Mouse (Mus musculus) spleen, postnatal 4 days (tissue): ENCODE data around the gene Frem1.

Experiments used
- DNase-seq, 2 experiments: peaks; one replicate each; pipeline ENCODE4 v3.0.0; 2022; ENCODE audit warnings: low spot score in 2 of 2

The Frem1 gene

GRCm38 (mm10) chr4:83051634-83052577 is at the start of gene Frem1:
Gene Frem1 (minus strand): TSS chr4:83052339.
- DNase-seq, result peak in 1 of 2 experiments; percentile 16

DNA sequence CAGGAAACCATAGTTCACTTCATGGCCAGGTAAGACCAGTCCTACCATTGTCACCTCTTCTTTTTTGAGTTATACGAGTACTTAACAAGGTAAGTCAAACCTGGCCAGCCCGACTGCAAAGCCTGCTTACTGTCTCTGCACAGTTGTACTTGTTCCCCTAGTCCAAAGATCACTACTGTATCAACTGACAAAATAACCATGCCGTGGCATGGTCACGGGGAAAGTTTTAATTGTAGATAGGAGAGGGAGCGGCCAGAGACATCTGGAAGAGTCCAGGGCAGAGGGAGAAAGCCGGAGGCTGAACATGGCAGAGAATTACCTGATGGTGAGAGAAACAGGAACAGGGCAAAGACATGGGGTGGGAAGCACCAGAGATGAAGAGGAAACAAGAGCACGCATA is 46.9 kb upstream of the Frem1 start:
- no peak for DNase-seq

DNA sequence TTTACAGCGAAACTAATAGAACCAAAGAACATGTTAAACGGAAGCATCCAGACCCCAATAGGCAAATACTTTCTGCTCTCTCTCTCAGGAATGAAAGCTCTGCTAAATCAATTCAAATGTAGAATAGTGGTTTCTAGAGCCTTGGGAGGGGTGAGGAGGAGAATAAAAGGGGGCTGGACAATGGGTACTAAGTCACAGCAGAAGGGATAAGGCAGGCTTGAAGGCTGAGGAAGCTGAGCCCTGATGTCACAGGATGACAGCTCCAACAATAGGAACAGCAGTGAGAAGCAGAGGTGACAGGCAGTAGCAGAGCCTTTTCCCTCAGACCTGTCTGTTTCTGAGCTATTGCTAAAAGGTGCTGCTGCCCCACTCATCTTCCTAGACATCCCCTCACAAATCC is 41.8 kb upstream of the Frem1 start:
- DNase-seq, result no peak

DNA sequence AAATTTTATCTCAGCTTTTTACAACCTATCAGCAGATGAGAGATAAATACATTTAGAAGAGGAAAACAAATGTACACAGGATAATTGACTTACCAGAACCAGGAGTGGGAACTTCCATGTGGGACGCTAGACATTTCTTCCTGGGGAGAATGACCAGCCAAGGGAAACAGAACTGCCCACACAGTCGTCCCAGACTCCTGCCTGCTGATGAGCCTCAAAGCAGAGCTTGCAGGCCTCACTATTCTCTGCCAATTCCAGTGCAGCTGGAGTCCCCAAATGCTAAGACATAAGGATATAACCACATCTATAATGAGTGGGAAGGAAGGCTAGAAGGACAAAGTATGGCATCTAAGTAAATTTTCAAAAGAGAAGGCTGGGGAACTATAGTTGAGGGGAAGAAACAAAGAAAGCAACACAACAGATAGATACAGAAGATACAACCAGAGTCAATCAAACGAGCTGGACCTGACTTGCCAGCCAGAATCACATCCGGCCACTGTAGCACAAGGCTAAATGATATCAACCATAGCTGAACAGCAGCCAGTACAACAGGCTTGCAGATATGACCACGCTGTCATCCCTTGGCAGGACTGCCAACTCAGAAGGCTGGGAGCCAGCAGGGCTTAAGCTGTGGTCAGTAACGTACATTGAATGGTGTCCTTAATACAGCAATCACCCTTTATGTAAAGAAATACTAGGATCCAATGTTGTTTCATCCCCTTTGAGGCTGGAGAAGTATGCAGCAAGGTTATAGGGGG is 38.7 kb upstream of the Frem1 start:
- no peak for DNase-seq

DNA sequence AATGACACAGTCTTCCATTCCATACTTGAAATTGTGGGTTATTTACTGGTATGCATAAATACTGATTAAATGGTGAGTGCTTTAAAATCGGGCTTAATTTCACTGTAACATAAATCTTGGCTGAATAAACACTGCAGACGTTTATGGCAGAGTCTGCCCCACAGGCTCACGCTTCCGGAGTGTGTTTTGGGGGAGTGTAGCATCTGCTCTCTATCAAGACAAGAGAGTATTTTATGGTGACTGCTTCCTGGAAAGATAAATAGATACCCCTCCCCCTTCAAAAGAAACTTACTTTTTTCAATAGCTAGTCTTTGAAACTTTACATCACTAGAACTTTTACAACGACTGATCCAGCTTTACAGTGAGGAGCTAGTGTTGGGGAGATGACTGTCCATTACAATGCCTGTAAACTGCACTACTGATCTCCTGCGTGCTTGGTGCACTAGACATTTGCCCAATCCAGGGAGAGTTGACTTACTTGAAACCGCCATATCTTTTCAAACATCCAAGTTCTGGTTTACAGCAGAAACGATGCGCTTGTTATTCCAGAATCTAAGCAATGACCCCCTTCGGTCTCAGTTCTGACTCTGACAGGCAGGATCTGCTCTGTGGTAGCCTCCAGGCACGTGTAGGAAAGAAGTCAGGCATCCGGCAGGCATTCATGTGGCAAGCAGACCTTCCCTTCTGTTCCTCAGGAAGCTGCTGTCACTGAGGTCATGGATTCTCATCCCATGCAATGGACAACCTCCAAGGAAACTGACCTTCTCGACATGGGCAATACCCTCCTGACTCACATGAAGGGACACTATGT is 28.4 kb upstream of the Frem1 start:
- no peak for DNase-seq

DNA sequence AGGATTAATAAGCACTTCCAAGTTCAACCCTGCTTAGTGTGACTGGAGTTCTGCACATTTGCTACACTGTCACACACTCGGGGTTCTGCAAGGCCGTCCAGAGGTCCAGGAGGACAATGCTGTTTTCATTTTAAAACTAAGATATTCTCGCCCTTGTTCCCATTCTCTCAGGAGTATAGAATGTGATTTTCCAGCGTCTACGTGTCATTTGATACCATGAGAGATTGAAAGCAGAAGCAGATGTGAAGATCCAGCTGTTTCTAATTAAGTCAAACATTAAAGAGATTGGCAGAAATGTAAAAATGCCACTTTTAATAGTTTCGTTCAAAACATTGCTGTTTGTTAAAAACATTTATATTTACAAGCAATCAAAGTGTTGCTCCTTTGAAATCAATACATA is 12.1 kb upstream of the Frem1 start:
- no peak for DNase-seq

DNA sequence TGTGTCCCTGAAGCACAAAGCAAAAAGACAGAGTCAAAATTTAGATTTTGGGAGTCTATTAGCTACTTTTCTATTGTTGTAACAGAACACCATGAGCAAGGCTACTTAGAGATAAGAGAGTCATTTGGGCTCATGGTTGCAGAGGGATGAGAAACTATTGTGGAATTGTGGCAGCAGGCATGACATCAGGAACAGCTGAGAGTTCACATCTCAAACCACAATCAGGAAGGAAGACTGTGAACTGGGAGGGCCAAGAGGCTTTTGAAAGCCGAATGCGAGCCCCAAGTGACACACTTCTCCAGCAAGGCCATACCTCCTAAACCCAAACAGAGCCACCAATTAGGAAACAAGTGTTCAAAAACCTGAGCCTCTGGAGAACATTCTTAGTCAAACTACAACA is 9.4 kb upstream of the Frem1 start:
- no peak for DNase-seq

DNA sequence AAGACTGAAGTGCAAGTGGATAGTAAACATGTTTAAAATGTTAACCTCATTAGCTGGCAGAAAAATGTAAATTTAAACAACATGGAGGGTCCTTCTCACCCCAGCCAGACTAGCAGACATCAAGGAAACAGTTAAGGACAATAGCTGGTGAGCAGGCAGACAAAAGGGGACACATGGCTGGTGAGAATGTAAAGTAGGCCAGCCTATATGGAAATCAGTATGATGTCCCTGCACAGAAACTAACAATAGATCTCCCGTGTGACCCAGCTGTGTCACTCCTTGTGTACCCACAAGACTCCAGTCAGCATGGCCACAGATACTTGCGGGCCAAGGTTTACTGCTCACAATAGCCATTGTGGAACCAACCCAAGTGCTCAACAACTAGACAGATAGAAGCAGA is 6.5 kb upstream of the Frem1 start:
- DNase-seq, result no peak

GRCm38 (mm10) chr4:83058182-83058581 is 6.0 kb upstream of the Frem1 start:
- no peak for DNase-seq

- no peak for DNase-seq
These were observed 4.4 kb upstream of the Frem1 start for GRCm38 (mm10) chr4:83056496-83056895.

DNA sequence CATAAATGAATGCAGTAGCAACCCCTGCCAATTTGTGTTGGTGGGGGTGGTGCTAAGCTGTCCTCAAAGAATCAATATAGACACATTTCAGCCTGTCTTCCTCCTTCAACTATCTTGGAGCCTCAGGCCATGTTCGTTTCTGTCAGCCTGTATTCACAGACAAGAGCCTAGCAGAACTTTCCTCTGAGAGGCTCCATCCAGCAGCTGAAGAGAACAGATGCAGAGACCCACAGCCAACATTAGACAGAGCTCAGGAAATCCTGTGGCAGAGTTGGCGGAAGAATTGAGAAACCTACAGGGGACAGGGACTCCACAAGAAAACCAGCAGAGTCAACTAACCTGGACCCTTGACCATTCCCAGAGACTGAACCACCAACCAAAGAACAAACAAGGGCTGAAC is 3.3 kb upstream of the Frem1 start:
- no peak for DNase-seq

DNA sequence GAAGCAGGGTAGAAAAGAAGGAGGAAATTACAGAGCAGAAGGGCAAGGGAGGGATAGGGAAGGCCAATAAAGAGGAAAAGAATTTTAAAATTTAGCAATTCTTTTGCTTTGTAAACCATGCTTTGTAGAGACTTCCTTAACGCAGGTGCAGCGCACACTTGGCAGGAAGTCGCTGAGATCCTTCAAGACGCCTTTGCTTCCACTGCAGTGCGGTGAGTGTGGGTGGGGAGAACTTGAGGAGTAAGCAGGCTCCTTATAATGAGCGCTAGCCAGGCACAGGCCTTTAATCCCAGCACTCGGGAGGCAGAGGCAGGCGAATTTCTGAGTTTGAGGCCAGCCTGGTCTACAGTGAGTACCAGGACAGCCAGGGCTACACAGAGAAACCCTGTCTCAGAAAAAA is 1.1 kb upstream of the Frem1 start:
- DNase-seq, result no peak

- DNase-seq, result no peak
These were observed 963 bp downstream of the Frem1 start for GRCm38 (mm10) chr4:83051176-83051575.

DNA sequence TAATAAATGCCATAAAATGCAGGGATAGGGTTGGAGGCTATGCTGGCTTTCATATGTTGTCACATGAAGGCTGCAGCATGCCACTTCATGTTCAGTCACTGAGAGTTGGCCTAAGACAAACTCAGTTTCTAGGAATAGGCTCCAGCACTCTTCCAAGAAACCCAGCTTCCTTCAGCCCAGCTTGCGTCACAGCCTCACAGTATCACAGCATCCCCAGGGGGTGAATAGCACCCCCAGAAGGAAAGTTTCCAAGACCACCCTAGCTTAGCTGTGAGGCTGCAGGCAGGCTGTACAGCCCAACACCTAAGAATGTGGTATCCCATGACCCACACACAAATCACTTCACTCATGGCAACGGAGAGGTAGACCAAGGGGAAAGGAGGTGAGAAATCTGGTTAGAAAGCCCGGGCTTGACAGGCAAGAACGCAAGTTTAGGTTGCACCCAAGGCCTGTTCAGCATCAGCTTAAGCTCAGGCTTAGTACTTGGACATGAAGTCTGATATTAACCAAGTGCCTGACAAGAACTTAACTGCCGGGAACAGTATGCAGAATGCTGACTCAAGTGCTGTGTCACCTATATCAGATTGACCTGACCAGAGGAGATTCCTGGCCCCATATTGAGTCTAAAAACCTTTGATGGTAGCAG is 1.9 kb downstream of the Frem1 start:
- no peak for DNase-seq

DNA sequence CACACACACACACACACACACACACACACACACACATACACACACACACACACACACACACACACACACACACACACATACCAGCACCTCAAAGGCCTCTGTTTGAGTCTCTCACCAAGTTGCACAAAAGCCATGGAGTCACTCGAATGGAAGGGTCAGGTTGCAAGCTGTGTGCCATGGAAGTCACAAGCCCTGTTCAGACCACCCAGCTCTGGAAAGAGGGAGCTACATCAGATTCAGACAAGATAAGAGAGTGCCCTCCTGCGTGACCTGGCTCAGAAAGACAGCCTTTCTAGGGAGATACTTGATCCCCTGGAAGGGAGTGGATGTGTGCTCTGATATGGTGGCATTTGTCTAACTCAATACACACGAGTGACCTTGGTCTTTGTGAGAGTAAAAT is 2.9 kb downstream of the Frem1 start:
- DNase-seq, result no peak

DNA sequence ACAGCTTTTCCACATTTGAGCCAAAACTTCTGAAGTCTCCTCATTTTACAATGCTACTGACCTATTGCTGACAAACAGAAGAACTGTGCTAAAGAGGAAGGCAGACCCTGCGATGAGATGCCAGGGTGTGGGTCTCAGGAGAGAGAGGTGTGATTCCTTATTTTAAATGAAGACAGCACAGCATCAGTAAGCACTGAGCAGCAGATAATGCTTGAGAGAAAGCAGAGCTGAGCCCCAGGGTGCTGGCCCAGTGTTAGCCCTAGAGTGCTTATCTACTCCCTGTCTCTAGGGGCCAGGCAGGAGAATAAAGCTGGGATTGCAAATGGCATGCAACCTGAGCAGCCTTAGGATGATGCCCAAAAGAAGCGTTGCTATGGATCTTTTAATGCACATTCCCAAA is 3.6 kb downstream of the Frem1 start:
- DNase-seq, result no peak

DNA sequence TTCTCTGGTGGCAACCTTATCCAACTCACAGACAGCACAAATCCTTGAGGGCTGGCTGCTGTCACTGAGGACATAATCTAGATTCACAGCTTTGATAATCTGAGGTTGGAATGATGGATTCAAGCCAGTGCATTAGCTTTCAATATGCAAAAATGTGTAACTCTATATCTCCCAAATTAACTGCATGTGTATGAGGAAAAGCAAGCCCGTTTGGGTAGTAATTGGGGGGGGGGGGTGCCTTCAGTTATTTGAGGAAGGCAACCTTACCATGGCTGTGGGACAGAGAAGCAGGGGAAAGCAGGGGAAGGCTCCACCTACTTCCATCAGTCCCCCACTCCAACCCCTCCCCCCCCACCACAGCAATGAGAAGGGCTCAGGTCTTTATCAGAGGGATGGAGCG is 5.3 kb downstream of the Frem1 start:
- DNase-seq, result no peak

- no peak for DNase-seq
These were observed 6.1 kb downstream of the Frem1 start for GRCm38 (mm10) chr4:83046069-83046468.

- no peak for DNase-seq
These were observed 6.9 kb downstream of the Frem1 start for GRCm38 (mm10) chr4:83045266-83045665.

DNA sequence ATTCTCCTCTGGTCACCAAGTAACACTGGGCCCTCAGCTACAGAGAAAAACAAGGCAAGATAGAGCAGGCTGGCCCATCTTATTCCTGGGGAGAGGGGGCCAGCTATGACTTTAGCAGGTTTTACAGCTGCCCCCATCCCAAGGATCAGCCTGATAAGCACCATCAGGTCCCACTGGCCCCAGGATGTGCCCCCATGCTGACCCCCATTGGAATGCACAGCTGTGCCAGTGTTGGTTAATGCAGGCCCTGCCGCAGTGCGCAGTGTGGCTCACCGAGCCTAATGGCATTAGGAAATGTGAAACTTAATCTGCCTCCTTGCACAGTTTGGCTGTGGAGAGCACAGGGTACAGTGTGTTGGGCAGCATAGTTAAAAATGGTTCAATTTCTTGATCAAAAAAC is 11.4 kb downstream of the Frem1 start:
- no peak for DNase-seq

DNA sequence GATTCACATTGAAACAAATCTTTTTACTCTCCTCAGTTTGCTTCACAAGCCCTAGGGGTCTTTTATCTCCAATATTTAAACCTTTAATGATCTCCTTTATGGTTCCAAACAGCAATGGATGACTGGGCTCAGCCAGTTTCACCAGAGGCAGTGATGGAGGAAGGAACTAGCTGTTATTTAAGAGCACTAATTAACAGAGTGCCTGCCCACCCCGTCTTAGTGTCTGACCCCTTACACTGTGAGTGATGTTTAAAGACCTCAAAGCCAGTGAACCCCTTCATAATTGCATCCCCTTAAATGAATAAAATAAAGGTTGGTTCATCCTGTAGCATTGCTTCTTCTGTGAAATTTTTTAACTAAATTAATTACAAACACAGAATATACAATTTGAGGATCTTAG is 19.4 kb downstream of the Frem1 start:
- DNase-seq, result no peak

GRCm38 (mm10) chr4:83031591-83031990 is 20.5 kb downstream of the Frem1 start:
- DNase-seq, result no peak
